ENCODE assay signal across 8 mouse cellular contexts in genomic region chr14:55386773-55387172, GRCm38 (mm10).
DNase-seq lines count a peak whose midpoint lies in the region; ATAC-seq and TF ChIP-seq lines count a peak whose summit lies in the region.
"Had no signal": no experiment of that assay in that cellular context is flagged by ENCODE, and none has a peak within 500 bp of the region (broad histone marks: within the 10 kb centered on the region; RNA-seq: fewer than 3 reads in every experiment).

No protein-coding gene starts in this region.

- no peak overlapping the region for H3K4me2 ChIP-seq in lung, embryonic 16.5 days (ENCODE audit: low read depth, low read length)
- H3K4me2 ChIP-seq: neural tube, embryonic 12.5 days had no signal

- H3K4me3 ChIP-seq in lung, embryonic 16.5 days (ENCODE audit: low read length) = no peak overlapping the region
- no peak overlapping the region for H3K4me3 ChIP-seq in layer of hippocampus, adult 2 months
- H3K4me3 ChIP-seq: neural tube, embryonic 12.5 days had no signal

- H3K4me1 ChIP-seq in lung, embryonic 16.5 days (replicated peaks; ENCODE audit: control insufficient read depth, insufficient read depth, low read length) = no peaks in the 10 kb centered on the region
- H3K4me1 ChIP-seq: neural tube, embryonic 12.5 days had no signal

- H3K9ac ChIP-seq in lung, embryonic 16.5 days (ENCODE audit: low read length) = no peak overlapping the region
- H3K9ac ChIP-seq: neural tube, embryonic 12.5 days had no signal

- H3K9me3 ChIP-seq in lung, embryonic 16.5 days (ENCODE audit: control insufficient read depth, low read length) = no peaks in the 10 kb centered on the region
- H3K9me3 ChIP-seq: neural tube, embryonic 12.5 days had no signal

- 37% methylated on average over 6 of the region's 6 CpGs for WGBS in lung, embryonic 16.5 days

- DNase-seq in lung, postnatal 25 days (ENCODE audit: low spot score) = no peak
- DNase-seq in embryo, embryonic 11 days = peak; percentile 34
- DNase-seq in heart, adult 9 months (ENCODE audit: low spot score in 2 of 2) = peak; percentile 11 to 29
- DNase-seq in layer of hippocampus, adult 2 months (ENCODE audit: low spot score in 2 of 2) = peak in 1 of 2 experiments; percentile 25
- peak; percentile 69 for DNase-seq in retina, embryonic 14.5 days (ENCODE audit: low spot score)
- DNase-seq in thymus, postnatal 4 days = no peak

- H3K27ac ChIP-seq in lung, embryonic 16.5 days (ENCODE audit: low read length) = no peak overlapping the region
- H3K27ac ChIP-seq in layer of hippocampus, adult 2 months = no peak overlapping the region
- H3K27ac ChIP-seq: neural tube, embryonic 12.5 days had no signal

- no peaks in the 10 kb centered on the region for H3K36me3 ChIP-seq in lung, embryonic 16.5 days (ENCODE audit: control insufficient read depth, insufficient read depth, low read length)
- H3K36me3 ChIP-seq: neural tube, embryonic 12.5 days had no signal

- 0 out of 2 replicates have a peak, but pooled peaks have one; percentile 9 for TF ChIP-seq CTCF in layer of hippocampus, adult 2 months (conservative IDR thresholded peaks at IDR 0.05)

- no peaks in the 10 kb centered on the region for H3K27me3 ChIP-seq in lung, embryonic 16.5 days (ENCODE audit: control insufficient read depth, insufficient read depth, low read depth, low read length)
- H3K27me3 ChIP-seq: neural tube, embryonic 12.5 days had no signal

- ATAC-seq in lung, embryonic 16.5 days (ENCODE audit: low read depth) = peak; percentile 74; the same call in 1 of the 2 replicates

Comparison
In these comparisons a context has a peak if more than half of its experiments do, and no peak if none do; other contexts are left out.
1. DNase-seq: peak in embryo, embryonic 11 days (single experiment), heart, adult 9 months (2 of 2) and retina, embryonic 14.5 days (single experiment); none in lung, postnatal 25 days (single experiment) and thymus, postnatal 4 days (single experiment).